Comparison of ENCODE assay signal across 14 mouse cellular contexts in the genomic region with DNA sequence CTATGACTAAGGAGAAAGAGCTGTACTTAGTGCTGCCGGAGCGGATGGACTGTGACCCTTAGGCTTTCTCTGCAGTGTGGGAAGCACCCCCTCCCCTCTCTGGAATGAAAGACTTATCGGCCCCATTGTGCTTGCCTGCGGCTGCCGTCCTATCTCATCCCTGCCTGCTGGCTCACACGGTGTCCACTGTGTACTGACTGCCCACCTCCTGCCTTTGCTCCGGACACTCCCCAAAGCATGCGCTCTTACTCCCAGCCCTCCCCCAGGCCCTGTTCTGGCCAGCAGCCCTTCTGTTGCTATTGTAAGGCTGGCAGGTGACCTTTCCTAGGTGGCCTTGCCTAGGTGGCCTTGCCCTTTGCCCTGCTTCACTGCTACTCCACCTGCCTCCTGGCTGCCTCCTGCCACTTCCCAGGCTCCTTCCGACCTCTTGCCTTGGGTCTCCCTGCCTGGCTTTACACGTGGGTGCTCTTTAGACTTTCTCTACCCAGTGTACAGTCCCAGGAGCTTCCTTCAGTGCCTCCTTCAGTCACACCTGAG. TPM values are rescaled to one million over a fixed set of nuclear protein-coding genes. Genes with fewer than 3 reads are reported as not detected.
DNase-seq lines count a peak whose midpoint lies in the region; ATAC-seq and TF ChIP-seq lines count a peak whose summit lies in the region.
"Had no signal": no experiment of that assay in that cellular context is flagged by ENCODE, and none has a peak within 500 bp of the region (broad histone marks: within the 10 kb centered on the region; RNA-seq: fewer than 3 reads in every experiment).

No protein-coding gene starts in this region.

- DNase-seq in hindbrain, embryonic 10.5 days (ENCODE audit: low spot score): no peak
- DNase-seq in hindbrain, postnatal 0 days (ENCODE audit: low spot score): no peak
- peak; percentile 29 for DNase-seq in liver
- DNase-seq in stomach, postnatal 0 days (ENCODE audit: low spot score): peak; percentile 53
- no peak for DNase-seq in forebrain, postnatal 0 days
- no peak for DNase-seq in adrenal gland, adult 18-20 months (ENCODE audit: low spot score in 2 of 2)
- DNase-seq in adrenal gland, postnatal 10 days: no peak
- DNase-seq: cerebellum, postnatal 14 days; lung, postnatal 36 days had no signal

- no peak overlapping the region for H3K4me3 ChIP-seq in hindbrain, embryonic 10.5 days
- H3K4me3 ChIP-seq in hindbrain, postnatal 0 days (ENCODE audit: low read length): no peak overlapping the region
- H3K4me3 ChIP-seq in intestine, embryonic 15.5 days (replicated peaks): no peak overlapping the region
- no peak overlapping the region for H3K4me3 ChIP-seq in stomach, postnatal 0 days (ENCODE audit: low read depth, low read length)
- H3K4me3 ChIP-seq in forebrain, postnatal 0 days (ENCODE audit: low read depth, low read length): no peak overlapping the region
- H3K4me3 ChIP-seq: embryonic facial prominence, embryonic 13.5 days; neural tube, embryonic 15.5 days had no signal

- TF ChIP-seq EP300 in stomach, postnatal 0 days (optimal IDR thresholded peaks at IDR 0.05): no peak

- WGBS in hindbrain, embryonic 10.5 days: 47% methylated on average over 10 of the region's 10 CpGs
- WGBS in hindbrain, postnatal 0 days: 56% methylated on average over 10 of the region's 10 CpGs
- whole genome bisulfite sequencing in intestine, embryonic 15.5 days: 60% methylated on average over 10 of the region's 10 CpGs
- WGBS in stomach, postnatal 0 days: 52% methylated on average over 10 of the region's 10 CpGs
- 43% methylated on average over 10 of the region's 10 CpGs for WGBS in forebrain, postnatal 0 days

- H3K27ac ChIP-seq in hindbrain, embryonic 10.5 days: peak overlapping the region; percentile 53
- no peak overlapping the region for H3K27ac ChIP-seq in hindbrain, postnatal 0 days
- H3K27ac ChIP-seq in intestine, embryonic 15.5 days: no peak overlapping the region
- 0 out of 2 replicates have a peak overlapping the region, but pooled peaks have one; percentile 24 for H3K27ac ChIP-seq in stomach, postnatal 0 days (replicated peaks)
- no peak overlapping the region for H3K27ac ChIP-seq in forebrain, postnatal 0 days (ENCODE audit: low read depth, low read length)
- H3K27ac ChIP-seq: embryonic facial prominence, embryonic 13.5 days; neural tube, embryonic 15.5 days had no signal

- peaks cover 31% of the 10 kb centered on the region for H3K4me1 ChIP-seq in hindbrain, embryonic 10.5 days (replicated peaks)
- no peaks in the 10 kb centered on the region for H3K4me1 ChIP-seq in hindbrain, postnatal 0 days (ENCODE audit: insufficient read depth, low read length)
- H3K4me1 ChIP-seq in intestine, embryonic 15.5 days (replicated peaks): peaks cover 14% of the 10 kb centered on the region
- no peaks in the 10 kb centered on the region for H3K4me1 ChIP-seq in stomach, postnatal 0 days (replicated peaks; ENCODE audit: control insufficient read depth, insufficient read depth)
- no peaks in the 10 kb centered on the region for H3K4me1 ChIP-seq in forebrain, postnatal 0 days (ENCODE audit: insufficient read depth)
- H3K4me1 ChIP-seq: embryonic facial prominence, embryonic 13.5 days; neural tube, embryonic 15.5 days had no signal

- no peak for ATAC-seq in hindbrain, postnatal 0 days
- ATAC-seq in intestine, embryonic 15.5 days: peak; percentile 65
- peak; percentile 57; the same call in 1 of the 2 replicates for ATAC-seq in stomach, postnatal 0 days (ENCODE audit: low FRiP score, low TSS enrichment)
- no peak for ATAC-seq in forebrain, postnatal 0 days
- ATAC-seq: forebrain, embryonic 16.5 days; midbrain, embryonic 16.5 days had no signal

- no peak for TF ChIP-seq CTCF in hindbrain, postnatal 0 days (IDR thresholded peaks at IDR 0.05; ENCODE audit: low read depth)
- no peak for TF ChIP-seq CTCF in stomach, postnatal 0 days (IDR thresholded peaks at IDR 0.05; ENCODE audit: low read depth)
- TF ChIP-seq CTCF in forebrain, postnatal 0 days (IDR thresholded peaks at IDR 0.05; ENCODE audit: low read depth): no peak

- peaks cover 100% of the 10 kb centered on the region for H3K36me3 ChIP-seq in hindbrain, embryonic 10.5 days
- H3K36me3 ChIP-seq in hindbrain, postnatal 0 days (ENCODE audit: insufficient read depth, low read length): peaks cover 84% of the 10 kb centered on the region
- H3K36me3 ChIP-seq in intestine, embryonic 15.5 days: peaks cover 50% of the 10 kb centered on the region
- H3K36me3 ChIP-seq in stomach, postnatal 0 days (ENCODE audit: control insufficient read depth, insufficient read depth, low read length): peaks cover 18% of the 10 kb centered on the region; the same call in 1 of the 2 replicates
- H3K36me3 ChIP-seq in forebrain, postnatal 0 days (ENCODE audit: insufficient read depth): peaks cover 92% of the 10 kb centered on the region

- H3K9me3 ChIP-seq in hindbrain, embryonic 10.5 days: no peaks in the 10 kb centered on the region
- H3K9me3 ChIP-seq in hindbrain, postnatal 0 days (ENCODE audit: low read length): no peaks in the 10 kb centered on the region
- no peaks in the 10 kb centered on the region for H3K9me3 ChIP-seq in intestine, embryonic 15.5 days
- H3K9me3 ChIP-seq in stomach, postnatal 0 days (ENCODE audit: control insufficient read depth, low read length): no peaks in the 10 kb centered on the region
- no peaks in the 10 kb centered on the region for H3K9me3 ChIP-seq in forebrain, postnatal 0 days (ENCODE audit: low read length)
- H3K9me3 ChIP-seq: embryonic facial prominence, embryonic 13.5 days; neural tube, embryonic 15.5 days had no signal

- no peak overlapping the region for H3K9ac ChIP-seq in hindbrain, postnatal 0 days (replicated peaks; ENCODE audit: low read length)
- H3K9ac ChIP-seq in intestine, embryonic 15.5 days: no peak overlapping the region
- H3K9ac ChIP-seq in stomach, postnatal 0 days (ENCODE audit: low read length): no peak overlapping the region
- no peak overlapping the region for H3K9ac ChIP-seq in forebrain, postnatal 0 days
- H3K9ac ChIP-seq: embryonic facial prominence, embryonic 13.5 days; neural tube, embryonic 15.5 days had no signal

- H3K27me3 ChIP-seq in hindbrain, embryonic 10.5 days (ENCODE audit: insufficient read depth, poor library complexity, severe bottlenecking): no peaks in the 10 kb centered on the region
- H3K27me3 ChIP-seq in hindbrain, postnatal 0 days (ENCODE audit: insufficient read depth, low read length): no peaks in the 10 kb centered on the region
- H3K27me3 ChIP-seq in intestine, embryonic 15.5 days (replicated peaks): no peaks in the 10 kb centered on the region
- no peaks in the 10 kb centered on the region for H3K27me3 ChIP-seq in stomach, postnatal 0 days (ENCODE audit: control insufficient read depth, insufficient read depth, low read length)
- no peaks in the 10 kb centered on the region for H3K27me3 ChIP-seq in forebrain, postnatal 0 days (ENCODE audit: insufficient read depth, low read length)
- H3K27me3 ChIP-seq: embryonic facial prominence, embryonic 13.5 days; neural tube, embryonic 15.5 days had no signal

- no peak overlapping the region for H3K4me2 ChIP-seq in hindbrain, postnatal 0 days (ENCODE audit: low read depth, low read length)
- no peak overlapping the region for H3K4me2 ChIP-seq in intestine, embryonic 15.5 days (replicated peaks)
- H3K4me2 ChIP-seq in stomach, postnatal 0 days (replicated peaks; ENCODE audit: low read depth): no peak overlapping the region
- H3K4me2 ChIP-seq in forebrain, postnatal 0 days (ENCODE audit: low read depth): no peak overlapping the region
- H3K4me2 ChIP-seq: embryonic facial prominence, embryonic 13.5 days; neural tube, embryonic 15.5 days had no signal

RNA-seq across cellular contexts. Expression of a gene that starts 21.0 kb away (rescaled TPM):
- 103 and 117 TPM in 2 replicates for polyA plus RNA-seq in hindbrain, embryonic 10.5 days (2016; fragmentation: Nextera tagmentation; extraction: Ambion mirVana)
- total RNA-seq in hindbrain, postnatal 0 days (2014; rRNA removed): 194 and 198 TPM in 2 replicates
- polyA plus RNA-seq in hindbrain, postnatal 0 days (2015; fragmentation: Nextera tagmentation; extraction: Ambion mirVana): 126 and 134 TPM in 2 replicates
- 56.1 and 56.7 TPM in 2 replicates for polyA plus RNA-seq in intestine, embryonic 15.5 days (2015; fragmentation: Nextera tagmentation; extraction: Ambion mirVana)
- 19.2 and 20.7 TPM in 2 replicates for polyA plus RNA-seq in stomach, postnatal 0 days (2015; fragmentation: Nextera tagmentation; extraction: Ambion mirVana)
- 176 and 197 TPM in 2 replicates for total RNA-seq in forebrain, postnatal 0 days (2014; rRNA removed)
- 150 and 161 TPM in 2 replicates for polyA plus RNA-seq in forebrain, postnatal 0 days (2015; fragmentation: Nextera tagmentation; extraction: Ambion mirVana)
- total RNA-seq in adrenal gland, adult 18-20 months (2021): 10 to 100 TPM; 59.9 to 62.9 TPM
- total RNA-seq in adrenal gland, postnatal 10 days (2021): 100 to 1,000 TPM; 114 to 115 TPM

RNA-seq across cellular contexts. Expression of a gene that starts 30.0 kb away (rescaled TPM):
- polyA plus RNA-seq in hindbrain, embryonic 10.5 days (2016; fragmentation: Nextera tagmentation; extraction: Ambion mirVana): 0.45 and 0.55 TPM in 2 replicates
- total RNA-seq in hindbrain, postnatal 0 days (2014; rRNA removed): 1.4 and 3.8 TPM in 2 replicates
- 6.9 and 7.5 TPM in 2 replicates for polyA plus RNA-seq in hindbrain, postnatal 0 days (2015; fragmentation: Nextera tagmentation; extraction: Ambion mirVana)
- 3.3 and 4.7 TPM in 2 replicates for polyA plus RNA-seq in intestine, embryonic 15.5 days (2015; fragmentation: Nextera tagmentation; extraction: Ambion mirVana)
- polyA plus RNA-seq in stomach, postnatal 0 days (2015; fragmentation: Nextera tagmentation; extraction: Ambion mirVana): 112 and 116 TPM in 2 replicates
- 8.5 and 13.0 TPM in 2 replicates for total RNA-seq in forebrain, postnatal 0 days (2014; rRNA removed)
- polyA plus RNA-seq in forebrain, postnatal 0 days (2015; fragmentation: Nextera tagmentation; extraction: Ambion mirVana): 12.2 and 19.9 TPM in 2 replicates
- total RNA-seq in adrenal gland, adult 18-20 months (2021): 100 to 1,000 TPM; 149 to 166 TPM
- 10 to 100 TPM; 54.4 to 61.5 TPM for total RNA-seq in adrenal gland, postnatal 10 days (2021)

Comparison
In these comparisons a context has a peak if more than half of its experiments do, and no peak if none do; other contexts are left out.
1. H3K27ac ChIP-seq: peak in hindbrain, embryonic 10.5 days (single experiment) and stomach, postnatal 0 days (single experiment); none in hindbrain, postnatal 0 days (single experiment), intestine, embryonic 15.5 days (single experiment) and forebrain, postnatal 0 days (single experiment).
2. DNase-seq: peak in liver (single experiment) and stomach, postnatal 0 days (single experiment); none in hindbrain, embryonic 10.5 days (single experiment), hindbrain, postnatal 0 days (single experiment), forebrain, postnatal 0 days (single experiment), adrenal gland, adult 18-20 months (0 of 2) and adrenal gland, postnatal 10 days (single experiment).
3. ATAC-seq: peak in intestine, embryonic 15.5 days (single experiment) and stomach, postnatal 0 days (single experiment); none in hindbrain, postnatal 0 days (single experiment) and forebrain, postnatal 0 days (single experiment).